Mouse (Mus musculus) stomach, postnatal 0 days (tissue): ENCODE measurements around the gene Adamts5. TPM values are rescaled to one million over a fixed set of nuclear protein-coding genes. Genes with fewer than 3 reads are reported as not detected.

Experiments used
- ATAC-seq: fragments of 200-750 bp; cut with Nextera tagmentation; 2 replicates; pipeline ENCODE4 v1.8.0; 2017; ENCODE audit not compliant: low FRiP score, low TSS enrichment
- DNase-seq: peaks from one replicate; pipeline ENCODE4 v3.0.0-alpha.2; 2016; ENCODE audit warnings: low spot score
- H3K27ac ChIP-seq: fragments of 300-500 bp; sonication (generic); replicated peaks from 2 replicates; pipeline ENCODE4 v1.5.1; 2014; ENCODE audit warnings: mild to moderate bottlenecking, control low read depth
- H3K27me3 ChIP-seq: fragments of 300-500 bp; sonication (generic); 2 replicates; pipeline ENCODE4 v1.6.1; 2014; ENCODE audit warnings: low read length; ENCODE audit not compliant: control insufficient read depth, insufficient read depth
- H3K36me3 ChIP-seq: fragments of 300-500 bp; sonication (generic); 2 replicates; pipeline ENCODE4 v1.6.1; 2014; ENCODE audit warnings: low read length, mixed read lengths; ENCODE audit not compliant: control insufficient read depth, insufficient read depth
- H3K4me1 ChIP-seq: fragments of 300-500 bp; sonication (generic); replicated peaks from 2 replicates; pipeline ENCODE4 v1.6.1; 2014; ENCODE audit warnings: antibody characterized with exemption; ENCODE audit not compliant: control insufficient read depth, insufficient read depth
- H3K4me2 ChIP-seq: fragments of 300-500 bp; sonication (generic); replicated peaks from 2 replicates; pipeline ENCODE4 v1.6.1; 2014; ENCODE audit warnings: low read depth, mild to moderate bottlenecking, control low read depth, moderate library complexity
- H3K4me3 ChIP-seq: fragments of 300-500 bp; sonication (generic); 2 replicates; pipeline ENCODE4 v1.5.1; 2014; ENCODE audit warnings: low read depth, low read length, control low read depth
- H3K9ac ChIP-seq: fragments of 300-500 bp; sonication (generic); 2 replicates; pipeline ENCODE4 v1.6.1; 2014; ENCODE audit warnings: mild to moderate bottlenecking, low read length, control low read depth, mixed read lengths
- H3K9me3 ChIP-seq: fragments of 300-500 bp; sonication (generic); 2 replicates; pipeline ENCODE4 v1.6.1; 2016; ENCODE audit warnings: low read length; ENCODE audit not compliant: control insufficient read depth
- CTCF ChIP-seq: IDR thresholded peaks from 2 replicates; pipeline ENCODE4 v1.5.1; 2016; ENCODE audit warnings: antibody characterized with exemption, low read depth, mild to moderate bottlenecking, moderate library complexity
- EP300 ChIP-seq: optimal IDR thresholded peaks from 2 replicates; pipeline ENCODE3; 2016; ENCODE audit warnings: antibody characterized with exemption
- WGBS: fragments of 180-500 bp; shearing (Covaris S2); extraction: QIAGEN DNeasy Blood & Tissue Kit; methylation state at CpG from one replicate; pipeline ENCODE4 v1.1.7; 2014; 5-methylcytosine and 5-hydroxymethylcytosine counted together
- polyA plus RNA-seq: library from polyadenylated mRNA; unstranded; fragments of >200 nt; fragmentation: Nextera tagmentation; extraction: Ambion mirVana; gene quantifications from 2 replicates; pipeline ENCODE4 v1.2.1, GENCODE M21; 2015

Adamts5 gene
- polyA plus RNA-seq, 1 experiment from 2014 or later, result 3.0 TPM

DNA sequence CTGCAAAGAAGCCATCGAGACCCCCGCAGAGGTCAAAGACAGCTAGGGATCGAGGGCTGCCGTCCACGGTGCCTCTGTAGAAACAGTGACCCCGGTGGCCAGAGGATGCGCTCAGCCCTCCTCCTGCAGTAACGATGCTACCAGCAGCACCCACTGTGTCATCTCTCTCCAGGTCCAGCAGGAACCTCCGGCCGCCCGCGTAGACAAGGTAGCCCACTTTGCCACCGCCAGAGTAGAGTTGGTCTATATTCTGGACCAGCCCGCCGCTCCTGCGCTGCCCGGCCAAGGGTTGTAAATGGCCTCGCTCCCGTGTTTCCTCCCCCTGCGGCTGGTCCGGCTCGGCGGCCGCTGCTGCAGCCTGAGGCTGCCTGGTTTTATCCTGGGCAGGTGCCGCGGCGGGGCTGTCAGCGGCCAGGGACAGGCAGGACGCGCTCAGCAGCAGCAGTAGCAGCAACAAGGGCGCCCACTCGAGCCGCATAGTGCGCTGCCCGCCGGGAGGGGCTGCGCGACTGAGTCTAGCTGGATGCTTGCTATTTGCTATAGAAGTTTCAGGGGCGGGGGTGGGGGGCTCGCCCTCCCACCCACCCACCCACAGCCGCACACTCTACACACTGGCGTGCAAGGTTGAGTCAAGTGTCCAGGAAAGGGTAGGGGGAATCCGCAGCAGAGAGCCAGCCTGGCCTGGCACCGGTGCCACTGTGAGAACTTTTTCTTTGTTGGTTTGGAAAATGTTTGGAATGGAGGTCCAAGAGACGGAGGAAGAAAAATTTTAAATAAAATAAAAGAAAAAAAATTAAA, 1.6 kb downstream of the Adamts5 start:
- H3K27me3 ChIP-seq, result no peaks in the 10 kb centered on the region
- H3K9ac ChIP-seq, result peak overlapping the region; percentile 60
- peak overlapping the region; percentile 62 for H3K4me3 ChIP-seq
- no peaks in the 10 kb centered on the region for H3K4me1 ChIP-seq
- TF ChIP-seq EP300 (no peak), CTCF (0 out of 2 replicates have a peak, but pooled peaks have one; percentile 2)
- DNase-seq (peak; percentile 31), ATAC-seq (peak; percentile 52)
- peak overlapping the region; percentile 72 for H3K4me2 ChIP-seq
- no peaks in the 10 kb centered on the region for H3K9me3 ChIP-seq
- WGBS, result under 1% methylated on average over 44 of the region's 45 CpGs
- peak overlapping the region; percentile 58 for H3K27ac ChIP-seq
- no peaks in the 10 kb centered on the region for H3K36me3 ChIP-seq

DNA sequence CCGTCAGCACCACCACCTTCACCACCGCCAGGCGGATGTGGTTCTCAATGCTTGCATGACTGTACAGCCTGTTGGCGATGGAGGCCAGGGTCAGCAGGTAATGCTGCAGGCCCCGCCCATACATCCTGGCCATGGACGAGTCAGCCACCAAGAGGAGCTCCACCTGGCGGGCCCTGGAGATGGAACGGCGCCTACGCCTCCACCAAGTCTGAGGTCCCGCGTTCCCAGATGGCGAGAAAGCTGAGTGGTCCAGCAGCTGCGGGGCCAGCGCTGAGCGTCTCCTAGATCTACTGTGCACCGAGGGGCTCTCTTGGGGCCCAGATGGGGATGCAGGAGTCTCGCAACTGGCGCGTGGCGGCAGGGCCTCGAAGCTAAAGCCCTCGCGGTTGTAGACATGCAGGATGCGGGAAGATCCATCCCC, 2.3 kb downstream of the Adamts5 start:
- Histone ChIP-seq H3K9me3 (no peaks in the 10 kb centered on the region), H3K4me3 (peak overlapping the region; percentile 62), H3K4me2 (peak overlapping the region; percentile 72), H3K4me1 (no peaks in the 10 kb centered on the region), H3K27ac (no peak overlapping the region), H3K9ac (peak overlapping the region; percentile 60), H3K36me3 (no peaks in the 10 kb centered on the region), H3K27me3 (no peaks in the 10 kb centered on the region)
- ATAC-seq, result peak; percentile 53; the same call in 1 of the 2 replicates
- DNase-seq, result peak; percentile 31
- 27% methylated on average over 25 of the region's 25 CpGs for WGBS
- TF ChIP-seq EP300 (no peak), CTCF (peak; percentile 43; the same call in 1 of the 2 replicates)

DNA sequence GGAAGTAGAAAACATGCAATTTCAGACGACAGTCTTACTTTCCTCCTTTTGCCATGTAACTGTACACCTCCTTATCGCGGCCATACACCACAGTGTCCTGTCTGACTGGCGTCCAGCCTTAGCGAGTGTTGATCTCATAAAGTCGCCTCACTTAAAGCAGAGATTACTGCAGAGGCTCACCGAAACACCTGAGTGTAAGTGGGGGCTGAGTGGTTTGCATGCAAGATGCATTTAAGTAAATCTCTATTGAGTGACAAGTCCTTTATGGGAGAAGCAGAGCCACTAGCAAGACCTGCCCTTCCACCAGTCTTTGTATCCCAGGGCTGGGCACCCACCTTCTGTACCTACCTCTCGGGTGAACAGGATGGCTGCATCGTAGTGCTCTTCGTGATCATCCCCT, 2.8 kb downstream of the Adamts5 start:
- WGBS, result 76% methylated on average over 10 of the region's 10 CpGs
- TF ChIP-seq EP300 (no peak), CTCF (no peak)
- H3K4me3 ChIP-seq, result peak overlapping the region; percentile 62; the same call in 1 of the 2 replicates
- H3K27me3 ChIP-seq, result no peaks in the 10 kb centered on the region
- no peaks in the 10 kb centered on the region for H3K36me3 ChIP-seq
- no peaks in the 10 kb centered on the region for H3K4me1 ChIP-seq
- no peaks in the 10 kb centered on the region for H3K9me3 ChIP-seq
- peak overlapping the region; percentile 72 for H3K4me2 ChIP-seq
- H3K9ac ChIP-seq, result 0 out of 2 replicates have a peak overlapping the region, but pooled peaks have one; percentile 1
- no peak for DNase-seq
- H3K27ac ChIP-seq, result no peak overlapping the region
- no peak; the same call in 1 of the 2 replicates for ATAC-seq

DNA sequence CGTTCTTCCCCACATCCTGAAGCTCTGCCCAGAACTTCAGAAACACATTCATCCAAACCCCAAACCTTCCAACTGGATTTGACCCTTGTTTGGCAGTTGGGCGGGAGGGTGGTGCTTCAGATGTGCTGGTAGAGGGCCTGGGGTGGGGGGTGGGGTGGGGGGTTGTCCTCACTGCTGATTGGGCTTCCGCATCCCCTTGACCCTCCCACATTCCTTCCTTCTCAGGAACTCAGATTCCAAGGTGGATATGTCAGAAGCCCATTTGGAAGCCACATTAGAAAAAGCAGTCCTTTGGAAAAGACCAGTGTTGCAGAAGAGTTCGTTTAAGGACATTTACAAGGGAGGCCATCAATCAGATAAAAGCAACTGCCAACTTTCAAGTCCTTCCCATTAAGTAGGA, 3.2 kb downstream of the Adamts5 start:
- Histone ChIP-seq H3K4me3 (no peak overlapping the region; the same call in 1 of the 2 replicates), H3K9ac (no peak overlapping the region), H3K4me2 (peak overlapping the region; percentile 72), H3K36me3 (no peaks in the 10 kb centered on the region), H3K27me3 (no peaks in the 10 kb centered on the region), H3K27ac (no peak overlapping the region), H3K9me3 (no peaks in the 10 kb centered on the region), H3K4me1 (no peaks in the 10 kb centered on the region)
- peak; percentile 16 for DNase-seq
- ATAC-seq, result no peak; the same call in 1 of the 2 replicates
- 55% methylated on average over 4 of the region's 4 CpGs for WGBS
- TF ChIP-seq CTCF (no peak), EP300 (no peak)

DNA sequence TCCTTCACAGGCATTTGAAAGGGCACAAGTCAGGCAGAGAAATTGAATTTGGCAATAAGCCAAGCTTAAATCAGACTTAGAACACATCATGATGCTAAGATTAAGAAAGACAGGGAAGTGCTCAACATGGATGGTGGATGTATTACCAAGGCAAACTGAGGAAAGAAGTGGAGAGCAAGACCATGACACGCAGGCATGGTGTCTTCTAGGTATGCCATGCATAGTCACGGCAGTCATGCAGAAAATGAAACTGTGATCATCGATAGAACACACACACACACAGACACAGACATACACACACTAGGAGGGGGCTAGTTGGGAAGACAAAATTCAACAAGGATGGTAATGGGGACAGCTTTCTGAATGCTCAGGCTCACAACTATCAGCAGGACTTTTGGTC, 3.8 kb downstream of the Adamts5 start:
- peak overlapping the region; percentile 72; the same call in 1 of the 2 replicates for H3K4me2 ChIP-seq

DNA sequence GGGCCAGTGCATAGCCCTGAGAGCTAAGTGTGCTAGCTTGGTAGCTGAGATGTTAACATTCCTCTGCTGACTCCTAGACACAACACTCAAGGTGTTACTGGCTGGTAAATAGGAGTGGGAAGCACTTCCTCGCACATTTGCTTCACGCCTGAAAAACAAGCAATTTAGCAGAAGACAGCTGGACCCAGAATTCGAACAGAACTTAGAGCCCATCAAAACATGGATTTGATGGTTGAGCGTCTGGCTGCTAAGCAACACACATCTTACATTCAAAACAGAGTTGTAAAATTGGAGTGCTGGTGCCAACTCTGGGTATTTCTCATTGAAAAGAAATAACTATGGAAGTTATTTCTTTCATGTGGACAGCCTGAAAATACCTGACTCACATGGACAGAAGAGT, 5.7 kb downstream of the Adamts5 start:
- no peaks in the 10 kb centered on the region for H3K36me3 ChIP-seq
- 77% methylated on average over 4 of the region's 4 CpGs for WGBS
- no peaks in the 10 kb centered on the region for H3K4me1 ChIP-seq
- no peak overlapping the region for H3K9ac ChIP-seq
- ATAC-seq (no peak), DNase-seq (no peak)
- H3K9me3 ChIP-seq, result no peaks in the 10 kb centered on the region
- H3K27ac ChIP-seq, result no peak overlapping the region
- TF ChIP-seq EP300 (no peak), CTCF (no peak)
- no peak overlapping the region for H3K4me3 ChIP-seq
- H3K27me3 ChIP-seq, result no peaks in the 10 kb centered on the region
- no peak overlapping the region for H3K4me2 ChIP-seq

More for the DNA sequence above, 3.8 kb downstream of the Adamts5 start:
- no peaks in the 10 kb centered on the region for H3K36me3 ChIP-seq
- H3K9ac ChIP-seq, result no peak overlapping the region
- no peaks in the 10 kb centered on the region for H3K4me1 ChIP-seq
- no peak for TF ChIP-seq EP300
- no peak for TF ChIP-seq CTCF
- H3K27me3 ChIP-seq, result no peaks in the 10 kb centered on the region
- no peak overlapping the region for H3K27ac ChIP-seq
- ATAC-seq (no peak), DNase-seq (no peak)
- H3K4me3 ChIP-seq, result peak overlapping the region; percentile 12; the same call in 1 of the 2 replicates
- no peaks in the 10 kb centered on the region for H3K9me3 ChIP-seq
- WGBS, result 72% methylated on average over 3 of the region's 3 CpGs
